Mouse (Mus musculus) left cerebral cortex, postnatal 14 days (tissue): ENCODE data around the gene Entpd1. TPM values are rescaled to one million over a fixed set of nuclear protein-coding genes. Genes with fewer than 3 reads are reported as not detected.

Experiments
- DNase-seq, 2 experiments: peaks; one replicate each; pipeline ENCODE4 v3.0.0; 2021 to 2022; ENCODE audit warnings: low spot score in 2 of 2, mixed read lengths in 1 of 2
- intact Hi-C: fragments of 180-260 bp; cut with DNase I; formaldehyde crosslinking; loops from one replicate; pipeline ENCODE4 v1.15.1; 2025
- total RNA-seq, 2 experiments: library from RNA; stranded (reverse); gene quantifications; 2 replicates each; pipeline ENCODE4 v1.2.3; 2021

Gene Entpd1
- total RNA-seq, 2 experiments from 2014 or later, result 15.3 to 17.4 TPM

DNA sequence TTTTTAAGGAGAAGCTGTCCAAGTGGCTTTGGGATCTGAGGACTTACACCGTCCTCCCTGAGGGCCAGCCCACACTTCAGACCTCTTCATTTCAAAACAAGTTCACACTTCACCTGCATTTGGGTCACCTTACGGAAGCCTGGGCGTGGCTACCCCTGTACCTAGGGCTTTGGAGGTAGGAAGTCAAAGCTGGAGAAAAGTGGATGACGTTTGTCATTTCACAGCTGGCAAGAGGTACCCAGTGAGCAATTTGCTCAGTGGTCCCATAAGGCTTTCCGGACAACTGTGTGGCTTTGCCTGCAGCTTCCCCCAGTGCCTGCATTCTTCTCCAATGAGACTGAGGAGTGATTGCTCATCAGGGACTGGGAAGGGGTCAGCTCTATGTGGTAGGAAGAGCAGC lies 46.8 kb downstream of the Entpd1 start:
- intact Hi-C loops, result no loop called here
- no peak for DNase-seq

DNA sequence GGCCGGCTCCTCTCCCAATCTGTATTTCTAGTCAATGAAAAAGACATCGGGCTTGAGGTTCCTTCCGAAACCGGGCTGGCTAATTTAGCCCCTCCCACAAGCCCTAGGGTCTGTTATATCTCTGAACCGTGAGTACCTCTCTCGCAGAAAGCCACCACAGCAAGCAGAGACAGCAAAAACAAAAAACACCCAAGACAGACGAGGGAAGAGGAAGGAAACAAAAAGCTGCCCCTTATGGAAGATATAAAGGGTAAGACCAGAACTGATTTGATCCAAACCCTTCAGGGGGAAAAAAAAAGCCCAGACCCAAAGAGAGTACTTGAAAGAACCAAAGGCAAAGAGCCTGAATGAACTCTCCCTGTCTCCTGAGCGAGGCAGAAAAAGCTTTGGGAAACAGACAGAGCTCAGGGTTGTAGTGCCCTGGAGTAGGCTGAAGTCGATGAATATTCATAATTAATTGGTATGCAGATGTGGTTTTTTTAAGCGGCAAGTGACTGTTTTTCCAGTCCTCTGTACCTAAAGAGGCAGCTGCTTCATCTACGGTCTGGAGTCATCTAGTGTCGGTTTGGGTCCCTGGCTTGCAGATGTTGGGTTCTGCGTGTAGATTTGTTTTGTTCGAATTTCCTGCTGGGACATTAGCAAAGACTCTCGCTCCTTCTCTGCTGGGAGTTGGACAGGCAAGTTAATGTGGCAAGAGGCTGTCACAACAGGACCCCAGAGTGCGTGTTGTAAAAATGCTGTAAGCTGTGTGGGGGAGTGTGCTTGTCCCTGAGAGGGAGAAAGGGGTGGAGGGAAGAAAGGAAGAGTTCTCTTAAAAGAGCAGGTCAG lies 47.7 kb downstream of the Entpd1 start:
- intact Hi-C loops, result no loop called here
- DNase-seq, result peak; percentile 30 to 32

DNA sequence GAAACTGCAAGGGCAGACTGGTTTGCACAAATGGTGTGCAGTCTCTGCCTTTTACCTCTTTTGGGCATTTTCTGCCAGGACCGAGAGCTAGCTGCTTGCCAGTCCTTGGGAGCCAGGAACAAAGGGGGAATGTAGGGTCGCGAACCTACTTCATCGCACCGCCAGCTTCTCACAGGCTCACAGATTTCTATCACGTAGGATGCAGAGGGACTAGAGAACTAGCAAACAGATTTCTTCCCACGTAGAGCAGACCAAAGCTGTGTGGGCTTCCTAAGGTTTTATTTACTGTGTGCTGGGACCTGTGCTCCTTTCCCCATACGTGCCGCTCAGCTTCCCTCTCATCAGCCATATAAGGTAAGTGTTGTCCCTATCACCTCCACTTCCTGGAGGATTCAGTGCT lies 48.3 kb downstream of the Entpd1 start:
- DNase-seq, result no peak
- intact Hi-C loops, result no loop called here

DNA sequence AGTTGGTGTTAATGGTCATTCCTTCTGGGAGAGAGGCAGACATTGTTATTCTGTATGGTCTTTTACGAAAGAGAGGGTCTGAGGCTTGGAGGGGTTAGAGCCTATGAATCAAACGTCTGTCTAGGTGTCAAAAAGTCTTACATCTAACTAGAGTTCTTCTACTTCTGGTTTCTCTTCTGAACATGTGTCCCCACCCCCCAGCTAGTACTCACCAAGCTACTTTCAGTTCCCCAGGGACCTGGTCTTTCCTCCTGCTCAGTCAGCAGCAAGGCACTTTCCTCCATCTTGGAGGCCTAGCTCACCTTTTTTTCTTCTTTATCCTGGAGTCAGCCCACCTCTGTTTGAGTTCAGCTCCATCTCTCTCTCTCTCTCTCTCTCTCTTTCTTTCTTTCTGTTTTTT lies 48.9 kb downstream of the Entpd1 start:
- intact Hi-C loops, result no loop called here
- DNase-seq, result peak in 1 of 2 experiments; percentile 13

DNA sequence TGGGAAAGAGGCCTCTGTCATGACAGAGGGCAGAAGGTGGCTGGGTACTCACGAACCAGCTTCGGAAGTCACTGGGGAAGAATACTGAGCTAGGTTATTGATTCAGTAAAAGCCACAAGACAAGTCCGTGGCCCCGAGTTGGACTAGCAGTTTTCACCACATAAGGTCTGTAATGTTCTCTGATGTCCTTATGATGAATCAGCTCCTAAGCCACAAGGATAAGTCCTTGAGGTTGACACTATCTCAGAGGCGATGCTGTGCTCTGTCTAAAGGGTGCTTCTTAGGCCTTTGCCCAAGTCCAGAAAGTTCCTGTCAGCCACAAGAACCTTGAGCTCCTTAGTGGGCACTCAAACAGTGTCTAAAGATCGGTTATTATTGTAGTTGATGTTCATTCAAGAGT lies 49.7 kb downstream of the Entpd1 start:
- intact Hi-C loops, result no loop called here
- DNase-seq, result no peak

DNA sequence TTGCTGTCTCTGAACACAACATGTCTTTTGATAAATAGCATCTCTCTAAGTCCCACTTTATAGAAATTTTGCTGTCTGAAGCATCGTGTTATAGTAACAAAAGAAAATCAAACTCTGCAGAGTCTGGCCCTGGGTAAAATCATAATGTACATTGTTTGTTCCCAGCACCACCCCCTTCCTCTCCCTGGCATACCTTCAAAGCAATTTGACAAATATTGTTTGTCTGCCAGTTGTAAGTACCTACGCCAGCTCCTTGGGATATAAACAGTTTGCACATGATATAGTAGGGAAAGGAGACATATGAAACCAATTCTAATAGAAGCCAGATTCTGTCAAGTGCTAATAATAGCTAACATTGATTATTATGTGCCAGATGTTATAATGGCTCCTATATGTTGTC lies 50.6 kb downstream of the Entpd1 start:
- no peak for DNase-seq
- intact Hi-C loops, result no loop called here

DNA sequence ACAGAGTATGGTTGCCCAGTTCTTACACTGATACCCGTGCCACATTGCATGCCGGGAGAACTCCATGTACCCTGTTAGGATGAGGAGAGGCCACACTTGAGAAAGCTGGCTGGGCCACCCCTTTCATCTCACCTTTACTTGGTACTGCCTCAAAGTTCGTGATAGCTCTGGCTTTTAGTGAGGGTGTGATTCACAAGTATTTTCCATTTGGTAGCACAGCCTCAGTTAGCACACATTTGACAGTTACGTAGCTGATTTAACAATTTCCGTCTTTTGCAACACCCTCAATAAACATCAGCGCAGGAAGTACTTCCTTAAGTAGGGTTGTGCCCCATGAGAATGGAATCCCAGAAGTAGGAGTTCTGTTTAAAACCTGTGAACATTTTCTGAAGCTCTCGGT lies 53.6 kb downstream of the Entpd1 start:
- intact Hi-C loops, result no loop called here
- DNase-seq, result no peak

DNA sequence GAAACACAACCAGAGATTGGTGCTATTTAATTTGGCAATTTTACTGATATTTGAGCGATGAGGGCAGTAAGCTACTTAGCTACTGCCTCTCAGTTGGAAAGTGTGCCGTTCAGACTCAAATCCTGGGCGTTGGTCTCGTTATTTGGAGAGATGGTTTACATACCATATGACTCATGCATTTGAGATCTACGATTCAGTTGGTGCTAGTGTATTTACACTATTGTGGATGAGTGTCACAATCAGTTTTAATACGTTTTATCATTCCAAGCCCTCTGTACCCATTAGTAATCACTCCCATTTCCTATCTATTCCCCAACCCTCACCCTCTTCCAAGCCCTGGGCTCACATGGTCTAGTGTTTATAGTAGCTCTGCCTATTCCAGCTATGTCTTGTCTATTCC lies 54.9 kb downstream of the Entpd1 start:
- intact Hi-C loops, result no loop called here
- no peak for DNase-seq

DNA sequence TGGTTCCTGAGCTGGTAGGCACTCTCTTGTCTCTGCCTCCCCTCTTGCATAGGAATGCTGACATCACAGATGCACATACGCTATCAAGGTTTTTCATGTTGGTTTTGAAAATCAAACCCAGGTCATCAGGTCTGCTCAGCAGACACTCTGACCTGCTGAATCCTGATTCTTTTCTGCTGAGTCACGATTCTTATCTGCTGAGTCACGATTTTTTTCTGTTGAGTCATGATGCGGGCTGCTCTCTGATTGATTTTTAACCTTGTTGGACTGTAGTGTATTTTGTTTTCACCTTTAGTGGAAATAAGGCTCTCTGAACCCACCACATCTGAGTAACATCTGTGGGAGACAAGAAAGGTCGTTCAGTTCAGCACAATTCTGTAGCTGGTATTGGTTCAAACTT lies 63.2 kb downstream of the Entpd1 start:
- DNase-seq, result no peak
- intact Hi-C loops, result no loop called here

DNA sequence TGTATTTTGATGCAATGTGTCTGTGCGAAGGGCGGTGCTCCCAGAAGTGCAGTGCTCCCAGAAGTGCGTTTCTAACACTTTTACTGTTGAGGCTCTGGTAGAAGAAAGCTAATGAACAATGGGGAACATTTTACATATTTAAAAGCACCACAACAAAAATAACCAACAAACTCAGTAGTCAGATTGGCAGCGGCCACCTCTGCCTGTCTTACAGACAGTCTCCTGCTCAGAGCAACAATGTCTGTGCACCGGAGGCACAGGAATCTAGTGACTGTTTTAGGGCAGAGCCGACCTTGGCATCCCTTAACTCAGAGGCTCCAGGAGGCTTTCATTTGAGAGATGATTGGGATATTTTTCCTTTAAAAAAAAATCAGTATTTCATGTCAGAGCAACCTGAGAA lies 65.9 kb downstream of the Entpd1 start:
- no peak for DNase-seq
- intact Hi-C loops, result no loop called here

DNA sequence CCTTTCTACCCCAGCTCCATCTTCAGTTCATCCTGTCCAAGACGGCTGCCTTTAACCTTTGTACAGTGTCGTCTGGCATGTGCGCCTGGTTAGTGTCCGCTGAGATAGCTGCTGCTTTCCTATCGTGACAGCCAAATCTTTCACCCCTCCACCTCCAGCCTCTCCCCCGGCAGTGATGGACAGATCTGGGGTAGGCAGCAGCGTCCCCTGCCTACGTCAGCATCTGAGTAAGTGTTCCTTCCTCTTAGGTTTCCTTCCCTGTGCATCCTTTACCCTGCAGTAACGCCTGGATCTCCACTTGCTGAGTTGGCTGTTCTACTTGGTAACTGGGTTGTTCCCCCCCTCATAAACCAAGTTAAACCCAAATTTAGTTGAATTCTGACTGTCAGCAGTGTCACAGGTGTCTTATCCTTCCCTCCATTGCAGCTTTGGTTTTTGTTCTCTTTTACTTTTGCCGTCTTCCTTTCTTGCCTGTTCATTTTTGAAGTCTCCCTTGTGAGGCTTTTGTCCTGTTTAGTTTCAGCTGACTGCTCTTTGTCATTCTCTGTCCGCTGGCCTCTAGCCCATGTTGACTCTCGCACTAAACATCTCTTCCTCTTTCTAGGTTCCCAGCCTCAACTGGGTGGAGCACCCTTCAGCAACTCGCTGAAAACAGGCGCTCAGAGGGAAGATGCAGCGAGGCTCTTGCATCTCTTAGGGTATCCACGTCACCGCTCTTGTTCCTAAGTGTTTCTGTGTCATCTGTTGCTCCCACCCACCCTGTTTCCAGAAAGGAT lies 66.6 kb downstream of the Entpd1 start:
- intact Hi-C loops, result no loop called here
- peak; percentile 19 to 26 for DNase-seq

DNA sequence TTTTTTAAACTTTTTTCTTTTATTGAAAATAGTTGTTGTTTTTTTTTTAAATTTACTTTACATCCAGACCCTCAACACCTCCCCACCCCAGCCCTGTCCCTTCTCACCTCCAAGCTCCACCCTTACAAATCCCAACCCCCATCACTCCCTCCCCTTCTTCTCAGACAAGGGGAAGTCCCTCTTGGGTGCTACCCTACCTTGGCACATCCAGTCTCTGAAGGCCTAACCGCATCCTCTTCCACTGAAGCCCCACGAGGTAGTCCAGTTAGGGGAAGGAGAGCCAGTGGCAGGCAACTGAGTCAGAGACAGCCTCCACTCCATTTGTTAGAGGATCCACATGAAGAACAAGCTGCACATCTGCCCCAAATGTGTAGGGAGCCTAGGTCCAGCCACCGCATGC lies 67.5 kb downstream of the Entpd1 start:
- intact Hi-C loops, result no loop called here
- no peak for DNase-seq

DNA sequence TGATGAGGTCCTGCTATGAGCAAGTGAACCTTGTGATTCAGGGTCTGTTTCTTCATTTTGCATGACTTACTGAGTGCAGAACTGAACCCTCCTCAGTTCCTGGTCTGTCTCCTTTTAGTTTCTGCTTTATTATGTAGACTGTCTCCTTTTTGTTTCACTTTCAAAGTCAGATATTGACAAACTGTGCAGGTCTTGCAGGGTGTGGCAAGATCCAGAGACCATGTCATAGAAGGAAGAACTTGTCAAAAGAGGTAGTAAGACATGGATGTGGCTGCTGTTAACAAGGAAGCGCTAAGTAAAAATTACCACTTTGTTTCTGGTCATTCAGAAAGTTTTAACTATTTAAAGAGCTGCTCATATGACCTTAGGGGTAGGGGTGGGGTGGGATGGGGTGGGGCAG lies 72.0 kb downstream of the Entpd1 start:
- intact Hi-C loops, result no loop called here
- DNase-seq, result no peak

DNA sequence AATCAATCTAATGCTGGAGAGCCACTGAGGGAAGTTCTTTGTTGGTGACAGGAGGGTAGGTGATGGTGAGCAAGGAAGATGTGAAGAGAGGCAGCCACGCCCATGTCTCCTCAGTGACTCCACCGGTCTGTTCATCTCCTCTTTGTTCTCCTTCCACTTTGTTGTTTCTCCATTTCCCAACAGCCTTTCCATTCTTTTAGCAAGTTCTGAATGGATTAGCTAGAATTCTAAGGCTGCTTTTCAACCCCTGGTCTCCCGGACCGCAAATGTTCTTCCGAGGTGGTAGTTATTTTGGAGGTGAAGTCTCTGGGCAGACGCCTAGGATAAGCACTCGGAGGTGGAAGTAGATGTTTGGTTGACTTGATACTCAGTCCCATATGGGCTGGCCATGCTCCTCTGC lies 72.4 kb downstream of the Entpd1 start:
- no peak for DNase-seq
- intact Hi-C loops, result no loop called here

DNA sequence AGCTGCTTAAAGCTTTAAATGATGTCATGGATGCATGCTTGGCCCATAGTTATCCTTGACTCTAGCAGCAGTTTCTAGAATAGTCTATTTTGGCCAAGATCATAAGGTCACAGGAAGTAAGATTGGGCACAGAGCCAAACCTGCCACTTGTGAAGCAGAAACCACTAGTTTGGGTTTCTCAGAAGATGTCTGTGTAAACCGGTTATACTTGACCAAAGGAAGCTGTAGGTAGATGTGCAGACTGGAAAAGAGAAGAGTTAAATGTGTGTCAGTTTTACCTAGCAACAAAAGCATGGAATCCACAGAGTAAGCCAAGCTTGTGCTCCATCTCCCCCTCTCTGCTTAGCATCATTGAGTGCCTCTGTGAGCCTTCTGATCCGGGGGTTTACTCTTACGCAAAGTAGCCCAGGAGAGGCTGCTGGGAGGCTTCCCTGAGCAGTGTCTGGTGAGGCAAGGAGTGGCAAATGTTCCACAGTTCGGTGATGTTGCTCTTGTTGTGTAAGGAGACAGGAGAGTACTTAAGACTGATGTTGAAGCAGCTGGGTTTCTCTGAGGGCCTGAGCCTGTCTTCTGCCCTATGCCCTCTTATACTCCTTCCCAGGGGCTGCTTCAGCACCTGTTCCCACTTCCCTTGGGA lies 75.2 kb downstream of the Entpd1 start:
- intact Hi-C loops, result no loop called here
- no peak for DNase-seq

DNA sequence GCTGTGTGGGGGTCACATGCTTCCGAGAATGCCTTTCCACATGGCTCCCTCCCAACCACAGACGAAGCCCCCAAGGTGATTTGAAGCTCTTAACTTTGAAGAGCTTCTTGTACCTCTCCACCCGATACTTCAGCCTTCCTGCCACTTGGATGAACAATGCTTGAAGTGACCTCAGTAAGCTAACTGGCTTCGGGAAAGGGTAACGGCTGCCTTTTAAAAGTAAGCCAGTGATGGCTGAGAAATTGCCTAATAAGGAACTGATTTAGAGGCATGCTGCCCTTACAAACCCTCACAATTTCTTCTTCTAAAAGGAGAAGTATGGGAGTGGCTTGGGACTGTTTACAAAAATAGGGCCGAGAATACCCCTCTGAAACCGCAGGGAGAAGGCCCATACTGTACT lies 81.0 kb downstream of the Entpd1 start:
- intact Hi-C loops, result no loop called here
- DNase-seq, result no peak

DNA sequence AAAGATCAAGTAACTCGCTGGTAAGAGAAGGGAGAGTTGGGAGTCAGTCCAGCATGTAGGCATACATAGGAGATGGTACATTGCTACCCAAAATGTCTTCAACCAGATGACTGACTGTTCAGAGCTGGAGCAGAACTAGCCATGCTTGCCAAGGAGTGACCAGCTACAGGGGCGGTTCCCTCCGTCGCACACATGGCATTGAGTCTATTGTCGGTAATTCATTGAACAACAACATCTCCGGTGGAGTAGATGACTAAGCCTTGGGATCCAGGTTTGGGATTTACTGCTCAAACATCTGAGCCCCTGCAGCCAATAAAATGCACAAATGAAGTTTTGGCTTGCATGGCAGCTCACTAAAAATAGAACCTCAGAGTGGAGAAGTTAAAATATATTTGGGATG lies 84.0 kb downstream of the Entpd1 start:
- no peak for DNase-seq
- intact Hi-C loops, result no loop called here

DNA sequence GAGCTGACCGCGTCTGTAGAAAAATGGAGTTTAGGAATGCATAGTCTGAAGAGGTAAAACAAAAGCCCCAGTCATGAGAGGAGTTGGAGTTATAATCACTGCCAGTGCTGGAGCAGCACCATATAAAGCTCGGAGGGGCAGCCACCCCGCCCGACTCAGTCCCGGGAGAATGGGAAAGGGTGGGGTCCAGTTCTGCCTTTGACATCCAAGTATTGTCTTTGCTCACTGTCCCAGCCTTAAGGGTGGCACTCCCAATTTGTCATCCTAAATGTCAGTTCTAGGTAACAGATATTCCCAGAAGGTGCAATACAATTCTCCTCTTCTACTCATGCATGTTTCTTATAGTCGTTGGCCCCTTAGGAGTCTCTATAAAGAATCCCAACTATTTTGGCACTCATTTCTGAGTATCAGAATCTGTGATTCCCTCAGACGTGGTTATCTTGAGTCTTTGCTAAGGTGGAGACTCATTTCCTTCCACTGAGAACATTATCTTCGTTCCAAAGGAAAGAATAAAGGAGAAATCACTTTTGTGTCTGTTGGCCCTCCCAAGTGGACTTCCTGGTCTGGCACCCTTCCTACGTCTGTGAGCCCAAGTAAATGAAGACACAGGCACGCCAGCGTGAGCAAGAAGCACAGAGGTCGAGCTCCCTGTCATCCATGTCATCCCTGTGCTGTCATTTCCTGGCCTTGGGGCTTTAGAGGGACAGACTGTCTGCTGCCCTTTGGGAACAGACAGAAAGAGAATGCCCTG lies 86.1 kb downstream of the Entpd1 start:
- DNase-seq, result no peak
- intact Hi-C loops, result no loop called here

DNA sequence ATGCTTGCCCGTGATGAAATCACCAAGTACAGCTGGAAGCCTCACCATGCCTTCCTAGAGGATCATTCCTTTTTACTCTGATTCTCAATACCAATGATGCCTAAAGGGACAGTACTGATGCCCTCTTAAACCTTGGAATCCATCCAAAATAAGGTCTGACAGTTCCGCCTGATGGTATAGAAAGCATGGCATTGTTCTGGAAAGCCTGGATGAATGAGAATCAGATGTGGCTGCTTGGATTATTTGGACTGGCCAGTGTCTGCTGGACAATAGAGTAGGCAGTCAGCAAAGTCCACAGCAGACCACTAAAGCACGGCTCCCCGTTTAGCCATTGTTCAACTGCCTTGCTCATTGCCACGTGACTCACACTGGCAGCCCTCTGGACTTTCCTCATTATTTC lies 87.7 kb downstream of the Entpd1 start:
- intact Hi-C loops, result no loop called here
- DNase-seq, result no peak

DNA sequence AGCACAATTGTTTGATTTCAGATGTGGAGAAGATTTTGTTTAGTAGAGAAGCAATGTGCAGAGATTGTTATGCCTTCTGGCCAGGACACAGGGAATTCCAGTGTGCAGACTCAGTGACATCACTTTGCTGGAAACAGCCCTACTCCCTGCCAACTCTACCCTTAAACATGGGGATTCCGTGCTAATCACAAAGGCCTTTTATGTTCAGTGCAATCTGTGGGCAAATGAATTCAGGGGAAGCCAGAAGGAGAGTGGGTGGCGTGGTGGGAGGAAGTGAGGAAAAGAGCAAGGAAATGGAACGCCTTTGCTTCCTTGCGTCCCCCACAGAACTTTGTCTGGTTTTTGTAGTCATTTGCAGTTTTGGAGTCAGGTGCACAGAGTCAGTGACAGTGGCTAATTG lies 90.2 kb downstream of the Entpd1 start:
- intact Hi-C loops, result no loop called here
- DNase-seq, result peak; percentile 60 to 65
